Mouse (Mus musculus) embryonic facial prominence, embryonic 11.5 days (tissue): Measurements from ENCODE around the gene Sntb2. TPM values are rescaled to one million over a fixed set of nuclear protein-coding genes. Genes with fewer than 3 reads are reported as not detected.

Source experiments
- ATAC-seq: fragments of 200-750 bp; cut with Nextera tagmentation; replicated peaks from 2 replicates; pipeline ENCODE4 v1.8.0; 2017; ENCODE audit warnings: low read depth; ENCODE audit not compliant: insufficient number of reproducible peaks, low FRiP score, low TSS enrichment
- DNase-seq: peaks from one replicate; pipeline ENCODE4 v3.0.0-alpha.2; 2015; ENCODE audit warnings: low spot score
- H3K27ac ChIP-seq: fragments of 300-500 bp; sonication (generic); replicated peaks from 2 replicates; pipeline ENCODE4 v1.5.1; 2014; ENCODE audit warnings: mild to moderate bottlenecking, low read depth, low read length, control low read depth
- H3K27me3 ChIP-seq: fragments of 300-500 bp; sonication (generic); 2 replicates; pipeline ENCODE4 v1.6.1; 2014; ENCODE audit warnings: mild to moderate bottlenecking, low read length, moderate library complexity, mixed read lengths; ENCODE audit not compliant: control insufficient read depth, insufficient read depth
- H3K36me3 ChIP-seq: fragments of 300-500 bp; sonication (generic); replicated peaks from 2 replicates; pipeline ENCODE4 v1.6.1; 2014; ENCODE audit warnings: low read depth, mild to moderate bottlenecking, low read length, moderate library complexity, mixed read lengths; ENCODE audit not compliant: control insufficient read depth, insufficient read depth
- H3K4me1 ChIP-seq: fragments of 300-500 bp; sonication (generic); 2 replicates; pipeline ENCODE4 v1.6.1; 2014; ENCODE audit warnings: low read length, mixed read lengths; ENCODE audit not compliant: control insufficient read depth, insufficient read depth
- H3K4me2 ChIP-seq: fragments of 300-500 bp; sonication (generic); 2 replicates; pipeline ENCODE4 v1.6.1; 2014; ENCODE audit warnings: low read depth, mild to moderate bottlenecking, control low read depth, low read length, moderate library complexity
- H3K4me3 ChIP-seq: fragments of 300-500 bp; sonication (generic); 2 replicates; pipeline ENCODE4 v1.5.1; 2014; ENCODE audit warnings: low read depth, low read length, control low read depth
- H3K9ac ChIP-seq: fragments of 300-500 bp; sonication (generic); replicated peaks from 2 replicates; pipeline ENCODE4 v1.6.1; 2014; ENCODE audit warnings: mild to moderate bottlenecking, control low read depth, low read length
- H3K9me3 ChIP-seq: fragments of 300-500 bp; sonication (generic); replicated peaks from 2 replicates; pipeline ENCODE4 v1.6.1; 2016; ENCODE audit warnings: mild to moderate bottlenecking, low read length, inconsistent platforms, mixed read lengths; ENCODE audit not compliant: control insufficient read depth
- WGBS: fragments of 180-500 bp; shearing (Covaris S2); extraction: QIAGEN DNeasy Blood & Tissue Kit; methylation state at CpG from one replicate; pipeline ENCODE4 v1.1.7; 2014; 5-methylcytosine and 5-hydroxymethylcytosine counted together
- polyA plus RNA-seq: library from polyadenylated mRNA; unstranded; fragments of >200 nt; fragmentation: Nextera tagmentation; extraction: Ambion mirVana; gene quantifications from 2 replicates; pipeline ENCODE4 v1.2.1, GENCODE M21; 2014

The Sntb2 gene
- polyA plus RNA-seq, 1 experiment from 2014 or later = 7.4 TPM

DNA sequence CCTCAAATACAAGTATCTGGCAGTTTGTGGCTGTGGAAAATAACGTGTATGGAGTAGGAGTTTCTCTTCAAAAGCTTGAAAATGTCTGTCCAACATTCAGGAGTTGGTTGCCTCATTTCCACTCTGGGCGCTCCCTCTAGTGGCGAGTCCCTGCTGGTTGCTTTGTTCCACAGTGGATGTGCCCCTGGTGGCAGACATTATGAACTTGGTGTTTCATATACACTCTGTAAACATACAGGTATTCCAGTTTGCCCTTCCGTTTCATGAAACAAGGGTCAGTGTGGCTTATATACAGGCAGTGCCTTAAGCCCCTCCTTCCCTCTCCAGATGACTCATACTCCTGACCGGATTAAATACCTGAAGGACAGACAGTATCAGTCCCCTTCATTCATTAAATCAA, 67.0 kb downstream of the Sntb2 start:
- 33% methylated on average over 5 of the region's 5 CpGs for WGBS
- ATAC-seq = 0 out of 2 replicates have a peak, but pooled peaks have one; percentile 67

DNA sequence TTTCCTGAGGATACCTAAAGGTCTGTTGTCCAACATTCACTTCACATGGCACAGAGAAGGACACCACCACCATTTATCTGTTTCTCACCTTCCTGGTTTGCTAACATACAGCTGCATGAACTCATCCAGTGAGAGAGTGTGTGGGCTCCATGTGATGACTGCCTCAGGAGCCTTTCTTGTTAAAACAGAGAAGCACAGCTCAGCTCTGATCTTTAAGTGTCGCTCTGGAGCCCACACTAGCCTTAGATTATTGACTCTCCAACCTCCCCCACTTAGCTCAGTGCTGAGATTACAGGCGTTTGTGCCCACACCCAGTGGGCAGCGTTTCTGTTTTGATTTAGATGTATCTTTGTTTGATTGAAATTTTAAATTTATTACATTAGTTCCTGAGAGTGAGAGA, 72.2 kb downstream of the Sntb2 start:
- 0 out of 2 replicates have a peak, but pooled peaks cover 3% of the 10 kb centered on the region for H3K36me3 ChIP-seq
- 88% methylated on average over 3 of the region's 3 CpGs for WGBS
- H3K4me3 ChIP-seq = no peak overlapping the region
- no peak overlapping the region for H3K9ac ChIP-seq
- H3K27me3 ChIP-seq = no peaks in the 10 kb centered on the region
- H3K27ac ChIP-seq = no peak overlapping the region
- H3K4me1 ChIP-seq = no peaks in the 10 kb centered on the region
- ATAC-seq (no peak), DNase-seq (no peak)
- H3K4me2 ChIP-seq = no peak overlapping the region
- no peaks in the 10 kb centered on the region for H3K9me3 ChIP-seq

More for the DNA sequence above, 67.0 kb downstream of the Sntb2 start:
- DNase-seq = peak; percentile 92
- no peak overlapping the region for H3K27ac ChIP-seq
- H3K36me3 ChIP-seq = no peaks in the 10 kb centered on the region
- H3K9me3 ChIP-seq = no peaks in the 10 kb centered on the region
- H3K4me1 ChIP-seq = no peaks in the 10 kb centered on the region
- H3K9ac ChIP-seq = no peak overlapping the region
- H3K4me3 ChIP-seq = no peak overlapping the region
- no peaks in the 10 kb centered on the region for H3K27me3 ChIP-seq
- H3K4me2 ChIP-seq = no peak overlapping the region

DNA sequence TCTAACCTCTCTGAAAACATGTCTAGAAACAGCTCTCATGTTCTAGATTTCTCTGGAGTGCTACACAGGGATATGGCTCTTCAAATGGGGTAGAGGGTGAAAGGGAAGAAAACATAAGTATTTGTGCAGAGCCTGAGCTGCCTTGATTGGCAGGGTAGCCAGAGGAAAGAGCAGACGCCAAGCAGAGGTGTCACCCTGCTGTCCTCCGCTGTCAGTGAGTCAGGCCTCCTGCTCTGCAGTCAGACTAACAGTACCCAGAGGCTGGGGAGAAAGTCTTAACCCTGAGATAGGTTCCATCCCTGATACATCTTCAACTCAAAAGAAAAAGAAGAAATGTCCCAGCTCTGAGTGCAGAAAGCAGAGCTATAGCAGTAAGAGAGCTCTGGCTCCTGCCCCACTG, 77.1 kb downstream of the Sntb2 start:
- no peak overlapping the region for H3K4me2 ChIP-seq
- no peak overlapping the region for H3K27ac ChIP-seq
- H3K4me3 ChIP-seq = no peak overlapping the region
- ATAC-seq = no peak
- H3K4me1 ChIP-seq = no peaks in the 10 kb centered on the region
- H3K9me3 ChIP-seq = no peaks in the 10 kb centered on the region
- WGBS = 84% methylated on average over 2 of the region's 2 CpGs
- 0 out of 2 replicates have a peak, but pooled peaks cover 3% of the 10 kb centered on the region for H3K36me3 ChIP-seq
- no peaks in the 10 kb centered on the region for H3K27me3 ChIP-seq
- H3K9ac ChIP-seq = no peak overlapping the region
- DNase-seq = no peak

DNA sequence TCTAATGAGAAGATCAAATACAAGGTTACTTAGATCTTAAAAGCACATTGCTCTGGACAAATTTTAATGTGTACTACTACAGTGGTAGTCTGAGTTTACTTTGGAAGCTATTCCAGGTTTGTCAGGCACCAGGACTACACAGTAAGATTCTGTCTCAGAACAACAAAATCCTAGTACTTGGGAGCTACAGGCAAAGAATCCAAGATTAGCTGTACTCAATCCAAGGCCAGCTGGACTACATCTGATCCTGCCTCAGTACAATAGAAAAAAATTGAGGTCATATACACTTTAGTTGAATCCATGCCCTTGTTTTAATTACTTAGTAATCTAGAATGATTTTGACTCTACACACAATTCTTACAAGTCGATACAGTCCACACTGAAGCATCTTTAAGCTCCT, 79.4 kb downstream of the Sntb2 start:
- 88% methylated on average over 1 of the region's 1 CpGs for WGBS
- ATAC-seq (no peak), DNase-seq (no peak)
- no peaks in the 10 kb centered on the region for H3K4me1 ChIP-seq
- H3K36me3 ChIP-seq = 0 out of 2 replicates have a peak, but pooled peaks cover 3% of the 10 kb centered on the region
- H3K27ac ChIP-seq = no peak overlapping the region
- no peaks in the 10 kb centered on the region for H3K9me3 ChIP-seq
- H3K4me2 ChIP-seq = no peak overlapping the region
- no peak overlapping the region for H3K4me3 ChIP-seq
- no peaks in the 10 kb centered on the region for H3K27me3 ChIP-seq
- H3K9ac ChIP-seq = no peak overlapping the region

DNA sequence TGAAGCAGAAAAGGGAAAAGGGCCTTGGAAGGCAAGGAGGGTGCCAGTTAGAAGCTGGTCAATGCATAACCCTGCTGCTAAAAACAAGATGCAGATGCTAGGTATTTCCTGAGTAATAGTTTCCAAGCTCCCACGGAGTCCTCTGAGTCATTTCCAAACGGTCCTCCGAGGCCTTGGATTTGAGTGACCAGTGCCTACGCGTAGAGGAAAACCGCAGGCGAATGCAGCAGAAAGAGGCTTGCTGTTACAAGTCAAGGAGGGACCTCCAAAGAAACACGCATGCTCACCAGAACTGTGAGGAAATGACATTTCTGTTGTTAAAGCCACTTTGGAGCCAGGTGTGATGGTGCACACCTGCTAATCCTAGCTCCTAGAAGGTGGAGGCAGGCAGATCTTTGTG, 87.9 kb downstream of the Sntb2 start:
- Histone ChIP-seq H3K9ac (no peak overlapping the region), H3K27ac (no peak overlapping the region), H3K4me3 (no peak overlapping the region), H3K36me3 (no peaks in the 10 kb centered on the region), H3K27me3 (no peaks in the 10 kb centered on the region), H3K9me3 (no peaks in the 10 kb centered on the region), H3K4me1 (no peaks in the 10 kb centered on the region), H3K4me2 (no peak overlapping the region)
- ATAC-seq = no peak
- DNase-seq = no peak
- 90% methylated on average over 8 of the region's 8 CpGs for WGBS

DNA sequence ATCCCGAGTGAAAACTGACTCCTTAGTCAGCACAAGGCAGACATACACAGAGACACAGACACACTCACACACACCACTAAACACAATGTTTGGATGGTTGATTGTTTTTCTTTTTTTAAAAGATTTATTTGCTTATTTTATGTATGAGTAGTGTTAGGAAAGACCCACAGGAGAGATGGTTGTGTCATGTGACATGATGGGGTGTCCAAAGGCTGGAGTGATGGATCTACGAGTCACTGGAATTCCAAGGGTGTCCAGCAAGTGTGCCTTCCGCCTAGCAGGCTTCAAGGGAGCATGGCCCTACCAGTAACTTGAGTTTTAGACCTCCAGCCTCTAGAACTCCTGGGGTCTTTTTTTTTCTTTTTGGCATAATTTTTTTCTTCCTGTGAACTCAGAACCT, 93.8 kb downstream of the Sntb2 start:
- 0 out of 2 replicates have a peak, but pooled peaks cover 2% of the 10 kb centered on the region for H3K4me1 ChIP-seq

DNA sequence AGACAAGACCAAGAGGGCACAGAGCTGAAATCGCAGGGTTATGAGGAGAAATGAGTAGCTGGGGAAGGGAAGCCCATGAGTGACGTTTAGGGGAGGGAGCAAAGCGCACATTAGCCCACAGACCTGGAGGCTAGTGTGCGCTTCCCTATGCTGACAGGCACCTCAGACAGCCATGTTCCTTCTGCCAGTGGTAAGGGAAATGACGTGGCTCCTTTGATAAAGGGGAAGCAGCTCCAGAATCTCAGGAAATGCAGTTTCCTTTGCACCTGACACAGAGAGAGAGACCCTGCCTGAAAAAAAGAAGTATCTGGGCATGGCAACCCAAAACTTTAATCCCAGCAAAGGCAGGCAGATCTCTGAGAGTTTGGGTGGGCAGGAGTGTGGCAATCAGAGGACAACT, 94.5 kb downstream of the Sntb2 start:
- DNase-seq = no peak
- H3K9me3 ChIP-seq = no peaks in the 10 kb centered on the region
- no peak overlapping the region for H3K27ac ChIP-seq
- 0 out of 2 replicates have a peak, but pooled peaks cover 2% of the 10 kb centered on the region for H3K4me1 ChIP-seq
- no peaks in the 10 kb centered on the region for H3K27me3 ChIP-seq
- H3K9ac ChIP-seq = no peak overlapping the region
- H3K36me3 ChIP-seq = no peaks in the 10 kb centered on the region
- no peak for ATAC-seq
- H3K4me3 ChIP-seq = no peak overlapping the region
- 69% methylated on average over 5 of the region's 5 CpGs for WGBS
- no peak overlapping the region for H3K4me2 ChIP-seq

More for the DNA sequence above, 93.8 kb downstream of the Sntb2 start:
- Histone ChIP-seq H3K4me3 (no peak overlapping the region), H3K4me2 (no peak overlapping the region), H3K9ac (no peak overlapping the region), H3K9me3 (no peaks in the 10 kb centered on the region), H3K27ac (no peak overlapping the region), H3K36me3 (no peaks in the 10 kb centered on the region), H3K27me3 (no peaks in the 10 kb centered on the region)
- no peak for ATAC-seq
- WGBS = 76% methylated on average over 3 of the region's 3 CpGs
- DNase-seq = no peak

DNA sequence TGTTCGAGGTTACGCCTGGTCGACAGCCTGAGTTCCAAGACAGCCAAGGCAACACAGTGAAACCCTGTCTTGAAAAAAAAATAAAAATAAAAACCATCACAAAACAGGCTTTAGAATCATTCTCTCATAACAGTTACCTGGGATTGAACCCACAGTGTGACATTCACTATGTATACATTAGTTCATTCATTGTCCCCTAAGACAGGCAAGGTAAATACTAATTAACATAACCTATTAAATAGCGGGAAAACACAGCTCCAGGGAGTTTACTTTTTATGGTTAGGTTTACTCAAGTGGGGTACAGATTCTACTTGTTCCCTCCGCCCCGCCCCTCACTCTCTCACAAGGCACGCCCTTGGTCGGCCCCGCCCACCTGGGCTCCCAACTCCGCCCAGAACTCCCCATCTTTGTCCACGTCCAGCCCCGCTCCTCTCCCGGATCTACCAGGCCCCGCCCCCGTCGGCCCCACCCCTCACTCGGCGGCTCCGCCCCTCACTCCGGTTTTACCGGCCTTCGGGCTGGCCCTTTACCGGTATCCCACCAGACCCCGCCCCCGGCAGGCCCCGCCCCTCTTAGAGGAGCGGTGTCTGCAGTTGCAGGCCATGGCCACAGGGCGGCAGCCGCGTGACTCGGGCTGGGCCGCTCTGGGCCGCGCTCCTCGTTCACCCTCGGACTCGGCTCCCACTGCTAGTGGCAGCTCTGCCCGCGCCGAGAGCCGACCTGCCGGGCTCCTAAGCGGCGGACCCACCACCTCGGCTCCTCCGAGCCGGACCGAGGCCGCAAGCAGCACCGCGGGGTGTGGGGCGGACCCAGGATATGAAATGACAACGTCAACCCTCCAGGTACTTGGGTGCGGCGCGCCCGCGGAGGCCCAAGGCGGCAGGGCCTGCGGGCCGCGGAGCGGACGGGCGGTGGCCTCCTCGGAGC, 95.4 kb downstream of the Sntb2 start, which contains the start of gene Vps4a:
Vps4a (plus strand) TSS at position 573 of the 927 bp plus-strand sequence.
- 4% methylated on average over 66 of the region's 66 CpGs for WGBS
- peak within 1 kb of the TSS; percentile 92 for H3K9ac ChIP-seq
- H3K9me3 ChIP-seq = no peaks in the 10 kb centered on the region
- ATAC-seq (peak; percentile 92), DNase-seq (peak; percentile 95)
- H3K4me3 ChIP-seq = peak within 1 kb of the TSS; percentile 98
- 0 out of 2 replicates have a peak, but pooled peaks cover 2% of the 10 kb centered on the region for H3K4me1 ChIP-seq
- H3K4me2 ChIP-seq = peak within 1 kb of the TSS; percentile 79
- peak within 1 kb of the TSS; percentile 62 for H3K27ac ChIP-seq
- H3K27me3 ChIP-seq = no peaks in the 10 kb centered on the region
- no peaks in the 10 kb centered on the region for H3K36me3 ChIP-seq
